Mouse (Mus musculus) intestine, embryonic 14.5 days (tissue): ENCODE data around the gene Ddx39b. TPM values are rescaled to one million over a fixed set of nuclear protein-coding genes. Genes with fewer than 3 reads are reported as not detected.

ENCODE experiments used
- ATAC-seq: fragments of 200-750 bp; cut with Nextera tagmentation; replicated peaks from 2 replicates; pipeline ENCODE4 v1.8.0; 2017; ENCODE audit warnings: low read depth, moderate number of reproducible peaks, moderate TSS enrichment, moderate library complexity; ENCODE audit not compliant: low FRiP score, low TSS enrichment
- DNase-seq: peaks from one replicate; pipeline ENCODE4 v3.0.0-alpha.2; 2018; ENCODE audit warnings: low spot score
- H3K27ac ChIP-seq: fragments of 300-500 bp; sonication (generic); 2 replicates; pipeline ENCODE4 v1.5.1; 2014; ENCODE audit warnings: low read depth, mild to moderate bottlenecking, control low read depth
- H3K27me3 ChIP-seq: fragments of 300-500 bp; sonication (generic); replicated peaks from 2 replicates; pipeline ENCODE4 v1.6.1; 2014; ENCODE audit warnings: low read length, control low read depth; ENCODE audit not compliant: control insufficient read depth, insufficient read depth
- H3K36me3 ChIP-seq: fragments of 300-500 bp; sonication (generic); 2 replicates; pipeline ENCODE4 v1.6.1; 2014; ENCODE audit warnings: low read length, control low read depth; ENCODE audit not compliant: control insufficient read depth, insufficient read depth
- H3K4me1 ChIP-seq: fragments of 300-500 bp; sonication (generic); replicated peaks from 2 replicates; pipeline ENCODE4 v1.6.1; 2014; ENCODE audit warnings: low read length, control low read depth, mixed read lengths; ENCODE audit not compliant: control insufficient read depth, insufficient read depth
- H3K4me2 ChIP-seq: fragments of 300-500 bp; sonication (generic); 2 replicates; pipeline ENCODE4 v1.6.1; 2014; ENCODE audit warnings: low read length
- H3K4me3 ChIP-seq: fragments of 300-500 bp; sonication (generic); 2 replicates; pipeline ENCODE4 v1.5.1; 2014; ENCODE audit warnings: low read depth, low read length, control low read depth, mixed read lengths
- H3K9ac ChIP-seq: fragments of 300-500 bp; sonication (generic); 2 replicates; pipeline ENCODE4 v1.6.1; 2014; ENCODE audit warnings: mild to moderate bottlenecking, low read length
- H3K9me3 ChIP-seq: fragments of 300-500 bp; sonication (generic); 2 replicates; pipeline ENCODE4 v1.6.1; 2016; ENCODE audit warnings: low read length, control low read depth; ENCODE audit not compliant: control insufficient read depth
- WGBS: fragments of 180-500 bp; shearing (Covaris S2); extraction: QIAGEN DNeasy Blood & Tissue Kit; methylation state at CpG from one replicate; pipeline ENCODE4 v1.1.7; 2014; 5-methylcytosine and 5-hydroxymethylcytosine counted together
- polyA plus RNA-seq: library from polyadenylated mRNA; unstranded; fragments of >200 nt; fragmentation: Nextera tagmentation; extraction: Ambion mirVana; gene quantifications from 2 replicates; pipeline ENCODE4 v1.2.1, GENCODE M21; 2014

Ddx39b gene
- polyA plus RNA-seq, result 458 and 500 TPM in 2 replicates

DNA sequence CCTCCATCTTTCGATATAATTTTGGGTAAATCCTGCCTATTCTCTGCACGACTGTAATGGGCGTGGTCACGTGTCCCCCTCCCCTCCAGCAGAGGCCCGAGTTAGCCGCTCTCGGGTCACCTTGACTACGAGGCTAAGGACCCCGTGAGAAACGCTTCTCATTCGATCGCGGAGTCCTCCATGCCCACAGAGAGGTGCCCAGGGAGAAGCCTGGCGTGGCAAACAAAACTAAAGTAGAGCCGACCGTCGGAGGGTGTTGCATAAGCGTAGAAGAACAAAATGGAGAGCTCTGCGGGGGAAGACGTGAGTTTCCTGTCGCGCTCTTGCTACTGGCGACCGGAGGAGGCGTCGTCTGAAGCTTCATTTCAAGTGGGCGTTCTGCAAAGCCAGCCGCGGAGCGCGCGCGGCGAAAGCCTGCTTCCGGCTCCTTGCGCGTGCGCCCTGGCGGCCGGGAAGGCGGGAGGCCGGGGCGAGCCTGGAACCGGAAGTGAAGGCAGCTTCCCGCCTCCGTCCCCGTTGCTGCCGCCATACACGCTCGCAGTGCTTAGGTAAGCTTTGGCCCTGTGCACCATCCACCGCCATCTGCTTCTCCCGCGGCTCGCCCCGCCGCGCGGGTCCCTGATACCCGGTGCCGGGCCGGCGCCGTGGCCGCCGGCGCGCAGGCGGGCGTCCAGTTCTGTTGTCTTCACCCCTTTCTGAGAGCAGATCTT is at the start of gene Ddx39b:
TSS of gene Ddx39b (plus strand) at position 442 of the 710 bp plus-strand sequence.
- no peaks in the 10 kb centered on the region for H3K27me3 ChIP-seq
- H3K9ac ChIP-seq, result peak within 1 kb of the TSS; percentile 99
- H3K4me2 ChIP-seq, result peak within 1 kb of the TSS; percentile 87
- under 1% methylated on average over 69 of the region's 69 CpGs for WGBS
- no peaks in the 10 kb centered on the region for H3K9me3 ChIP-seq
- peaks cover 43% of the 10 kb centered on the region for H3K4me1 ChIP-seq
- H3K27ac ChIP-seq, result peak within 1 kb of the TSS; percentile 99
- peaks cover 33% of the 10 kb centered on the region for H3K36me3 ChIP-seq
- DNase-seq (peak; percentile 99), ATAC-seq (peak; percentile 91)
- peak within 1 kb of the TSS; percentile 86 for H3K4me3 ChIP-seq

DNA sequence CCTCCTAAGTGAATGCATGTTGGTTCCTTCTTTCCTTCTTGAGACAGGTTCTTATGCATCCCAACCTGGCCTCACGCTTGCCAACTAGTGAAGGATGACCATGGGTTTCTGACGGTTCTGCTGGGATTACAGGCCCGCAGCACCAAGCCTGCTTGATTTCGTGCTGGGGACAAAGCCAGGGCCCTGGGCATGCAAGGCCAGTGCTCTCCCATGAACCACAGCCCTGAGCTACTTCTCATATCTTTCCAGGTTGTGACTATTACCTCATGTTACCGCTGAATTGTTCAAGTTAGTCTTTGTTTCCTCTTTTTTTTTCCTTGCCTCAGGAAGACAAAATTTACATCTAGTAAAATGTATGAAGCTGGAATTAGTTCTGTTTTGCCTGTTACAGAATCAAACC is 48.6 kb upstream of the Ddx39b start:
- H3K4me1 ChIP-seq, result peaks cover 19% of the 10 kb centered on the region; the same call in 1 of the 2 replicates
- ATAC-seq (no peak), DNase-seq (no peak)
- no peak overlapping the region for H3K27ac ChIP-seq
- no peak overlapping the region for H3K4me3 ChIP-seq
- no peak overlapping the region for H3K4me2 ChIP-seq
- 87% methylated on average over 5 of the region's 5 CpGs for WGBS
- no peak overlapping the region for H3K9ac ChIP-seq
- H3K36me3 ChIP-seq, result no peaks in the 10 kb centered on the region
- H3K27me3 ChIP-seq, result peaks cover 23% of the 10 kb centered on the region
- H3K9me3 ChIP-seq, result no peaks in the 10 kb centered on the region

DNA sequence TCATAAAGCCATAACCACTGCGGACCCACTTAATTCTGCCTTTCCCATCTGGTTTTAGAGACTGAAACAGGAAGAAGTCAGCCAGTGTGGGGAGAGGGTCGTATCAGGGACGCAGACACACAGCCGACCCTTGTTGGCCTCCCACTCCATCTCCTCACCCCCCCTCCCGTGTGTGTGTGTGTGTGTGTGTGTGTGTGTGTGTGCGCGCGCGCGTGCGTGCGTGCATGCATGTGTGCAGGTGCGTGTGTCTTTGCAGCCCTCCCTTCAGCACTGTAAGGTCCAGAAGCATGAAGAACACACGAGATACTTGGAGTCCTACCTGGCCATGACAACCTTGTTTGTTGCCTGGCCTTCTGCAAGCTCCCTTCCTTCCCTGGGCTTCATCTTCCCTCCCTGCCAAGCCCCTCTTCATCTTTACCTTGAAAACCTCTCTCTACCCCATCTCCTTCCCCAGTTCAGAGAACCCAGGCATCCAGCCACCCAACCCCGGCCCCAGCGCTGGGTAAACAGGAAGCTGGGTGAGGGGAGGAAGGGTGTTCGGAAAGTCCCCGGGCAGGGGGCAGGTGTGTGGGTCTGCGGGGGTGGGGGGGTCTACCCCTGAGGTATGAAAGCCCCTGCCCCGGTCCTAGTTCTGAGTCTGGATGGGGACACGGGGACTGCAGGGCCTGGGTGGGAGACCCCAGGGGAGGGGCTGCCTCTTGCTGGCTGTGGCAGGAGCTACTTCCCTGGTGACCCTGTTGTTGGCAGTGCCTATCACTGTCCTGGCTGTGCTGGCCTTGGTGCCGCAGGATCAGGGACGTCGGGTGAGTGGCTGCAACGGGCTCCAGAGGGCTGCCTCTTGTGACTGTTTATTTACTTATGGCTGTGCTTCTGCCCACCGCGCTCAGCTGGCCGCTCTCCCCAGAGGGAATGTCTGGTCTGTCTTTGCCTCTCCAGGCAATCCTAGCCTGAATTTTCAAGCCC is 47.4 kb upstream of the Ddx39b start, which contains the start of gene Ltb:
TSS of gene Ltb (plus strand) at position 559 of the 963 bp plus-strand sequence.
- peaks cover 23% of the 10 kb centered on the region for H3K27me3 ChIP-seq
- peak within 1 kb of the TSS; percentile 60 for H3K4me2 ChIP-seq
- DNase-seq, result no peak
- 48% methylated on average over 28 of the region's 28 CpGs for WGBS
- H3K36me3 ChIP-seq, result no peaks in the 10 kb centered on the region
- H3K9me3 ChIP-seq, result no peaks in the 10 kb centered on the region
- peaks cover 19% of the 10 kb centered on the region; the same call in 1 of the 2 replicates for H3K4me1 ChIP-seq
- no peak within 1 kb of the TSS for H3K27ac ChIP-seq
- ATAC-seq, result no peak
- peak within 1 kb of the TSS; percentile 26 for H3K4me3 ChIP-seq
- H3K9ac ChIP-seq, result no peak within 1 kb of the TSS

DNA sequence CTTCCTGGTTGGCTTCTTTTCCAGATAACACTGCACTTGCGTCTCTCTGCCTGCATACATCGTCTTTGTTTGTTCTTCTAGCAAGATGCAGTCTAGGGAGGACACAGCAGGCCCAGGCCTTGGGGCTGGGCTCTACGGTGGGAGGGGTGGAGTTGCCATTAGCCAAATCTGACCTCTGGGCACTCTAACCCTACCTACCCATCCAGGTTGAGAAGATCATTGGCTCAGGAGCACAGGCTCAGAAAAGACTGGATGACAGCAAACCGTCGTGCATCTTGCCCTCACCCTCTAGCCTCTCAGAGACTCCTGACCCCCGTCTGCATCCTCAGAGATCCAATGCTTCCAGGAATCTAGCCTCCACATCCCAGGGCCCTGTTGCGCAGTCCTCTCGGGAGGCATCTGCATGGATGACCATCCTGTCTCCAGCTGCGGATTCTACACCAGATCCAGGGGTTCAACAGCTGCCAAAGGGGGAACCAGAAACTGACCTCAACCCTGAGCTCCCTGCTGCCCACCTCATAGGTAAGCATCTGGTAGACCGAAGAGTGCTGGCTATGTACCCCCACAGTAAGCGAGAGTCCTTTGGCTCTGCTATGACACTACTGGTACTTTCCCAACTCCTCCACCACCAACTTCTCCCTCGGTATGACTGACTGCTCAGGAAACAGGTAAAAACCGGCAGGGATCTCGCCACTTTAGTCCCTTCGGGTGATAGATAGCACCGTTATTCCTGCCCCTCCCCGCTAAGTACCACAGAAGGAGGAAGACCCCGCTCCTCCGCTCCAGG is 46.5 kb upstream of the Ddx39b start:
- H3K4me2 ChIP-seq, result peak overlapping the region; percentile 60
- peaks cover 19% of the 10 kb centered on the region; the same call in 1 of the 2 replicates for H3K4me1 ChIP-seq
- no peaks in the 10 kb centered on the region for H3K9me3 ChIP-seq
- H3K27ac ChIP-seq, result no peak overlapping the region
- H3K4me3 ChIP-seq, result peak overlapping the region; percentile 26
- 36% methylated on average over 19 of the region's 19 CpGs for WGBS
- H3K27me3 ChIP-seq, result peaks cover 29% of the 10 kb centered on the region
- ATAC-seq (no peak), DNase-seq (no peak)
- no peak overlapping the region; the same call in 1 of the 2 replicates for H3K9ac ChIP-seq
- H3K36me3 ChIP-seq, result no peaks in the 10 kb centered on the region

DNA sequence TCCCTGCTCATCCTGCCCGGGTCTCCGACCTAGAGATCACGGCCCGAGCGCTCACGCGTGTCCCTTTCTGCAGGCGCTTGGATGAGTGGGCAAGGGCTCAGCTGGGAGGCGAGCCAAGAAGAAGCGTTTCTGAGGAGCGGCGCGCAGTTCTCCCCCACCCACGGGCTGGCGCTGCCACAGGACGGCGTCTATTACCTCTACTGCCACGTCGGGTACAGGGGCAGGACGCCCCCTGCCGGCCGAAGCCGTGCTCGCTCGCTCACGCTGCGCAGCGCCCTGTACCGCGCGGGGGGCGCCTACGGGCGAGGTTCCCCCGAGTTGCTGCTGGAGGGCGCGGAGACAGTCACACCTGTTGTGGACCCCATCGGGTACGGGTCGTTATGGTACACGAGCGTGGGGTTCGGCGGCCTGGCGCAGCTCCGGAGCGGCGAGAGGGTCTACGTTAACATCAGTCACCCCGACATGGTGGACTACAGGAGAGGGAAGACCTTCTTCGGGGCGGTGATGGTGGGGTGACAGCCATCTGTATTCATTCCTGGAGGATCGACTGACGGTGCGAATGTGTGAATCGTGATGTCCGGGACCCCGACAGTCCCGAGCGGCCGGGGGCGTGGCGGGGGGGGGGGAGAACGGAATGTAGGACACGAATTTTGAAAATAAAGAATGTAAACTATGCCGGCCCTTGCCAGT is 45.8 kb upstream of the Ddx39b start:
- peak overlapping the region; percentile 60 for H3K4me2 ChIP-seq
- ATAC-seq (peak; percentile 77), DNase-seq (peak; percentile 88)
- H3K9ac ChIP-seq, result no peak overlapping the region; the same call in 1 of the 2 replicates
- no peaks in the 10 kb centered on the region for H3K9me3 ChIP-seq
- peaks cover 31% of the 10 kb centered on the region for H3K27me3 ChIP-seq
- H3K36me3 ChIP-seq, result no peaks in the 10 kb centered on the region
- WGBS, result 1% methylated on average over 64 of the region's 66 CpGs
- peaks cover 19% of the 10 kb centered on the region; the same call in 1 of the 2 replicates for H3K4me1 ChIP-seq
- peak overlapping the region; percentile 26 for H3K4me3 ChIP-seq
- H3K27ac ChIP-seq, result no peak overlapping the region

GRCm38 (mm10) chr17:35196321-35196641 is 45.3 kb upstream of the Ddx39b start:
- no peaks in the 10 kb centered on the region for H3K36me3 ChIP-seq
- no peak overlapping the region for H3K27ac ChIP-seq
- WGBS, result 32% methylated on average over 9 of the region's 9 CpGs
- no peak overlapping the region; the same call in 1 of the 2 replicates for H3K9ac ChIP-seq
- DNase-seq, result no peak
- H3K9me3 ChIP-seq, result no peaks in the 10 kb centered on the region
- peak overlapping the region; percentile 26 for H3K4me3 ChIP-seq
- peaks cover 19% of the 10 kb centered on the region; the same call in 1 of the 2 replicates for H3K4me1 ChIP-seq
- H3K4me2 ChIP-seq, result peak overlapping the region; percentile 60
- H3K27me3 ChIP-seq, result peaks cover 36% of the 10 kb centered on the region
- ATAC-seq, result 0 out of 2 replicates have a peak, but pooled peaks have one; percentile 12

DNA sequence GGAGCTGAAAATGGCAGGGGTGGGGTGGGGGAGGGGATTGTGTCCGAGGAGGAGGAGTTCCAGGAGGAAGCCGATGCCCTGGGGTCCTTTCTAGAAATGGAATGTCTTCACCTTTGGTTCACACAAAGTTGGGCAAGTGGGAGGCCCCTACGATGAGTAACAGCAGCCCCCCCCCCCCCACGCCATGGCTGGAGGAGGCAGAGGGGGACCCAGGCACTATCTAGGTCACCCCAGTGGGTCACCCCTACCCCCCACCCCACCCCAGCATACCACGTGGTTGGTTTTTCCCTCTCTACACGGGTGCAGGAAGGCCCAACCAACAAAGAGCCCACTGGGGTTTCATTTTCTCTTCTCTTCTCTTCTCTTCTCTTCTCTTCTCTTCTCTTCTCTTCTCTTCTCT is 44.4 kb upstream of the Ddx39b start:
- Histone ChIP-seq H3K4me3 (no peak overlapping the region), H3K27ac (no peak overlapping the region), H3K9me3 (no peaks in the 10 kb centered on the region), H3K4me2 (no peak overlapping the region), H3K27me3 (peaks cover 42% of the 10 kb centered on the region), H3K9ac (no peak overlapping the region), H3K4me1 (peaks cover 19% of the 10 kb centered on the region; the same call in 1 of the 2 replicates), H3K36me3 (no peaks in the 10 kb centered on the region)
- 35% methylated on average over 5 of the region's 6 CpGs for WGBS
- ATAC-seq, result no peak
- no peak for DNase-seq
